8 mouse cellular contexts compared by ENCODE assay signal in genomic region chr6:129532942-129533860, GRCm38 (mm10). TPM values are rescaled to one million over a fixed set of nuclear protein-coding genes. Genes with fewer than 3 reads are reported as not detected.
DNase-seq lines count a peak whose midpoint lies in the region; ATAC-seq and TF ChIP-seq lines count a peak whose summit lies in the region.

Gene Gabarapl1, plus strand, starts transcription at chr6:129533160.

- DNase-seq in CD4-positive helper T cell, adult 2 months (ENCODE audit: low read depth, low spot score): peak; percentile 64
- peak; percentile 93 for DNase-seq in brain, embryonic 14.5 days (ENCODE audit: low read depth)
- peak; percentile 85 for DNase-seq in midbrain, postnatal 0 days (ENCODE audit: low spot score)
- peak; percentile 52 to 65 for DNase-seq in spleen, postnatal 36 days (ENCODE audit: low spot score in 2 of 2)

- peaks cover 32% of the 10 kb centered on the region for H3K36me3 ChIP-seq in erythroblast, embryonic 14.5 days (ENCODE audit: control insufficient read depth)
- no peaks in the 10 kb centered on the region for H3K36me3 ChIP-seq in heart, embryonic 11.5 days (ENCODE audit: control insufficient read depth, insufficient read depth, low read length)
- peaks cover 10% of the 10 kb centered on the region for H3K36me3 ChIP-seq in kidney, embryonic 15.5 days
- H3K36me3 ChIP-seq in limb, embryonic 15.5 days: peaks cover 4% of the 10 kb centered on the region
- peaks cover 11% of the 10 kb centered on the region; the same call in 1 of the 2 replicates for H3K36me3 ChIP-seq in midbrain, postnatal 0 days (ENCODE audit: insufficient read depth, low read length)

- WGBS in heart, embryonic 11.5 days (ENCODE audit: insufficient replicate concordance): under 1% methylated on average over 55 of the region's 55 CpGs
- WGBS in kidney, embryonic 15.5 days: under 1% methylated on average over 55 of the region's 55 CpGs
- under 1% methylated on average over 55 of the region's 55 CpGs for WGBS in limb, embryonic 15.5 days
- WGBS in midbrain, postnatal 0 days: under 1% methylated on average over 55 of the region's 55 CpGs

- no peak for TF ChIP-seq CTCF in brain, embryonic 14.5 days (IDR thresholded peaks at IDR 0.05; ENCODE audit: borderline replicate concordance, extremely low read depth, insufficient read depth, insufficient read length)
- TF ChIP-seq CTCF in midbrain, postnatal 0 days (IDR thresholded peaks at IDR 0.05): no peak

- ATAC-seq in heart, embryonic 11.5 days (replicated peaks; ENCODE audit: insufficient number of reproducible peaks, low FRiP score, low TSS enrichment): peak; percentile 80
- peak; percentile 88 for ATAC-seq in kidney, embryonic 15.5 days (replicated peaks; ENCODE audit: low FRiP score)
- peak; percentile 57 for ATAC-seq in limb, embryonic 15.5 days (ENCODE audit: insufficient number of reproducible peaks, low FRiP score, low TSS enrichment, low read depth)
- ATAC-seq in midbrain, postnatal 0 days (ENCODE audit: low FRiP score): peak; percentile 86

- peak within 1 kb of the TSS; percentile 62 for H3K27ac ChIP-seq in heart, embryonic 11.5 days (ENCODE audit: low read depth, low read length)
- peak within 1 kb of the TSS; percentile 87 for H3K27ac ChIP-seq in kidney, embryonic 15.5 days
- peak within 1 kb of the TSS; percentile 65 for H3K27ac ChIP-seq in limb, embryonic 15.5 days
- peak within 1 kb of the TSS; percentile 82 for H3K27ac ChIP-seq in midbrain, postnatal 0 days (ENCODE audit: low read depth, low read length)

- no peaks in the 10 kb centered on the region for H3K9me3 ChIP-seq in erythroblast, embryonic 14.5 days (ENCODE audit: control insufficient read depth, low read length)
- H3K9me3 ChIP-seq in heart, embryonic 11.5 days (replicated peaks; ENCODE audit: control insufficient read depth, low read length): no peaks in the 10 kb centered on the region
- no peaks in the 10 kb centered on the region for H3K9me3 ChIP-seq in kidney, embryonic 15.5 days (replicated peaks)
- H3K9me3 ChIP-seq in limb, embryonic 15.5 days: no peaks in the 10 kb centered on the region
- no peaks in the 10 kb centered on the region for H3K9me3 ChIP-seq in midbrain, postnatal 0 days (ENCODE audit: low read length)

- peaks cover 40% of the 10 kb centered on the region for H3K4me1 ChIP-seq in erythroblast, embryonic 14.5 days (ENCODE audit: control insufficient read depth)
- H3K4me1 ChIP-seq in heart, embryonic 11.5 days (ENCODE audit: control insufficient read depth, insufficient read depth, low read length): peaks cover 14% of the 10 kb centered on the region
- peaks cover 29% of the 10 kb centered on the region for H3K4me1 ChIP-seq in kidney, embryonic 15.5 days
- peaks cover 14% of the 10 kb centered on the region for H3K4me1 ChIP-seq in limb, embryonic 15.5 days
- H3K4me1 ChIP-seq in midbrain, postnatal 0 days (ENCODE audit: insufficient read depth, low read length): peaks cover 13% of the 10 kb centered on the region

- H3K9ac ChIP-seq in heart, embryonic 11.5 days (ENCODE audit: low read depth, low read length): peak within 1 kb of the TSS; percentile 84
- H3K9ac ChIP-seq in kidney, embryonic 15.5 days: peak within 1 kb of the TSS; percentile 76
- H3K9ac ChIP-seq in limb, embryonic 15.5 days: peak within 1 kb of the TSS; percentile 57
- H3K9ac ChIP-seq in midbrain, postnatal 0 days (replicated peaks; ENCODE audit: low read length, poor library complexity, severe bottlenecking): peak within 1 kb of the TSS; percentile 90

- TF ChIP-seq POLR2A in brain, embryonic 14.5 days (IDR thresholded peaks at IDR 0.05; ENCODE audit: borderline replicate concordance, extremely low read depth, insufficient read depth, insufficient read length, poor library complexity, severe bottlenecking): no peak

- H3K4me2 ChIP-seq in heart, embryonic 11.5 days: peak within 1 kb of the TSS; percentile 90
- H3K4me2 ChIP-seq in kidney, embryonic 15.5 days: peak within 1 kb of the TSS; percentile 87
- H3K4me2 ChIP-seq in limb, embryonic 15.5 days: peak within 1 kb of the TSS; percentile 93
- H3K4me2 ChIP-seq in midbrain, postnatal 0 days (ENCODE audit: low read depth, low read length, poor library complexity, severe bottlenecking): peak within 1 kb of the TSS; percentile 67

- peak within 1 kb of the TSS; percentile 88 for H3K4me3 ChIP-seq in erythroblast, embryonic 14.5 days (replicated peaks)
- peak within 1 kb of the TSS; percentile 87 for H3K4me3 ChIP-seq in heart, embryonic 11.5 days (ENCODE audit: low read depth, low read length)
- H3K4me3 ChIP-seq in kidney, embryonic 15.5 days (replicated peaks): peak within 1 kb of the TSS; percentile 89
- peak within 1 kb of the TSS; percentile 79 for H3K4me3 ChIP-seq in limb, embryonic 15.5 days
- H3K4me3 ChIP-seq in midbrain, postnatal 0 days (ENCODE audit: low read depth, low read length): peak within 1 kb of the TSS; percentile 82

- H3K27me3 ChIP-seq in erythroblast, embryonic 14.5 days (ENCODE audit: control insufficient read depth): no peaks in the 10 kb centered on the region
- H3K27me3 ChIP-seq in heart, embryonic 11.5 days (ENCODE audit: control insufficient read depth, insufficient read depth, low read length): no peaks in the 10 kb centered on the region
- H3K27me3 ChIP-seq in kidney, embryonic 15.5 days: no peaks in the 10 kb centered on the region
- H3K27me3 ChIP-seq in limb, embryonic 15.5 days: no peaks in the 10 kb centered on the region
- no peaks in the 10 kb centered on the region for H3K27me3 ChIP-seq in midbrain, postnatal 0 days (ENCODE audit: insufficient read depth, low read length)

RNA-seq across cellular contexts. Expression of gene Gabarapl1, which starts in this region (rescaled TPM):
- 151 and 161 TPM in 2 replicates for polyA plus RNA-seq in brain, embryonic 14.5 days (2012; rRNA removed)
- 5.3 and 7.9 TPM in 2 replicates for polyA plus RNA-seq in erythroblast, embryonic 14.5 days (2012)
- polyA plus RNA-seq in heart, embryonic 11.5 days (2014; fragmentation: Nextera tagmentation; extraction: Ambion mirVana): 12.5 and 15.4 TPM in 2 replicates
- 60.8 and 62.8 TPM in 2 replicates for polyA plus RNA-seq in kidney, embryonic 15.5 days (2015; fragmentation: Nextera tagmentation; extraction: Ambion mirVana)
- 47.8 and 48.9 TPM in 2 replicates for polyA plus RNA-seq in limb, embryonic 15.5 days (2015; fragmentation: Nextera tagmentation; extraction: Ambion mirVana)
- 281 and 333 TPM in 2 replicates for total RNA-seq in midbrain, postnatal 0 days (2014; rRNA removed)
- polyA plus RNA-seq in midbrain, postnatal 0 days (2015; fragmentation: Nextera tagmentation; extraction: Ambion mirVana): 276 and 278 TPM in 2 replicates

Comparison
In these comparisons a context has a peak if more than half of its experiments do, and no peak if none do; other contexts are left out.
1. Peak in every context shown above with its lines: DNase-seq, ATAC-seq, H3K4me3 ChIP-seq and H3K27ac ChIP-seq.